Mouse (Mus musculus) heart, adult 8-10 months (tissue): ENCODE results near the gene Gbx2. TPM values are rescaled to one million over a fixed set of nuclear protein-coding genes. Genes with fewer than 3 reads are reported as not detected.

Experiments used
- DNase-seq: peaks from one replicate; pipeline ENCODE4 v3.0.0; 2022; ENCODE audit warnings: low spot score
- total RNA-seq, 4 experiments: library from RNA; stranded (reverse); gene quantifications; 2 replicates each; pipeline ENCODE4 v1.2.4; 2022

The Gbx2 gene
- under 1 TPM in 1 of 4 experiments, not detected in 3; 0.22 TPM for total RNA-seq

- no peak for DNase-seq
These were observed at the start of gene Gbx2 for GRCm38 (mm10) chr1:89931120-89931519. Gene Gbx2, minus strand, starts transcription at chr1:89931179.

- no peak for DNase-seq
These were observed 46.3 kb upstream of the Gbx2 start for GRCm38 (mm10) chr1:89977261-89977660.

DNA sequence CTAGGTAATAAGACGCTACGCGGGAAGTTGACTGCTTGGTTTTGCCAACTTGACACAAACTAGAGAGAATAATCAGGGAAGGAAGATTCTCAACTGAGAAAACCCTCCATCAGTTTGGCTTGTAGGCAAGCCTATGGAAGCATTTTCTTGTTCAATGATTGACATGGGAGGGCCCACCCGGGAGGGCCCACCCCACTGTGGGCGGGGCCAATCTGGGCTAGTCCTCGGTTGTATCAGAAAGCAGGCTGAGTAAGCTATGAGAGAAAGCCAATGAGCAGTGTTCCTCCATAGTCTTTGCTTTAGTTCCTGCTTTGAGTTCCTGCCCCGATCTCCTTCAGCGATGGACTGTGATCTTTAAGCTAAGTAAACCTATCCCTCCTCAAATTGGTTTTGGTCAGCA, 45.4 kb upstream of the Gbx2 start:
- no peak for DNase-seq

DNA sequence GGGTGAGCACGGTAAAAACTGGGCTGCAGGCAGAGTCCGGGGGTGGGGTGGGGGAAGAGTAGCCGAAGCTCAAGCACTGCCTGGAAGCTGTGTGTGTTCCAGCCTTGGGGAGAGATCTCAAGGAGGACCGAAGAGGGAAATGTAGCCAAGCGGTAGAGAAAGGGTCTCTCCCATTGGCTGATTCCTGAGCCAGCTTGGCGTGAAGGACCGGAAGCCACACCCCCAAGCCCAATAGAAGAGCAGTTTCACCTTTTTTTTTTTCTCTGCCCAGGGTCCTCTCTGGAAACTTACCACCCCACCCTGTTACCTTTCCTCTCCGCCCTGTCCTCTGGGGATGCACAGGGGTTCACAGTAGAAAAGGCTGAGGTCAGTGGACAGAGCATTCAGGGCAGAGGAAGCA, 43.6 kb upstream of the Gbx2 start:
- no peak for DNase-seq

- DNase-seq, result no peak
These were observed 40.9 kb upstream of the Gbx2 start for GRCm38 (mm10) chr1:89971848-89972247.

GRCm38 (mm10) chr1:89969714-89970110, 38.7 kb upstream of the Gbx2 start:
- no peak for DNase-seq

- DNase-seq, result no peak
These were observed 38.2 kb upstream of the Gbx2 start for GRCm38 (mm10) chr1:89969072-89969713.

DNA sequence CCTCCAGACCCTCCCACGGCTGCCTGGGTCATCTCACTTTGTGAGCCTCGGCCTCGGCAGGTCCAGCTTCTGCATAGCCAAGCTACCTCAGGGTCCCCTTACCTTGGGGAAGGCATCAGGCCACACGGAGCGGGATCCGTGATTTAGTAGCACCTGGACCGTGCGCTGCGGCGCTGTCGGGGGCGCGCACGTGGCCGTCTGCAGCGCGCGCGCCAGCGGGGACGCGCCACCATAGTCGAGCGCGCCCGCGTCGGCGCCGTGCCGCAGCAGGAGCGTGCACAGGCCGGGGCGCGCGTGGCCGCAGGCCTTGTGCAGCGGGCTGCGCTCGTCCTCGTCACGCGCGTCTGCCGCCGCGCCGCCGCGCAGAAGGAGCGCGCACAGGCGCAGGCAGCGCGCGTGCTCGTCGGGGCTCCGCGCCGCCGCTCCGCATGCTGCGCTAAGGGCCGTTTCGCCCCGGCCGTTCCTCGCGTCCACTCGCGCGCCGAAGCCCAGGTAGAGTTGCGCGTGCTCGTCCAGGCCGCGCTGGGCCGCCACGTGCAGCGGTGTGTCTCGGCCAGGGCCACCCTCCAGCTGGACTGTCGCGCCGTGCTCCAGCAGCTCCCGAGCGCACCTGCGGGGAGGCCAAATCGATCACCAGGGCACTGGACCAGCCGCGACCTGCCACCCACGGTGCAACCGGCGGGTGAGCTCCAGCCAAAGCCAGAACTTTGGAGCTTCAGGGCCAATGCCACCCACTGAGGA, 37.3 kb upstream of the Gbx2 start:
- no peak for DNase-seq

- no peak for DNase-seq
These were observed 36.6 kb upstream of the Gbx2 start for GRCm38 (mm10) chr1:89967585-89967984.

- DNase-seq, result no peak
These were observed 33.4 kb upstream of the Gbx2 start for GRCm38 (mm10) chr1:89964426-89964825.

DNA sequence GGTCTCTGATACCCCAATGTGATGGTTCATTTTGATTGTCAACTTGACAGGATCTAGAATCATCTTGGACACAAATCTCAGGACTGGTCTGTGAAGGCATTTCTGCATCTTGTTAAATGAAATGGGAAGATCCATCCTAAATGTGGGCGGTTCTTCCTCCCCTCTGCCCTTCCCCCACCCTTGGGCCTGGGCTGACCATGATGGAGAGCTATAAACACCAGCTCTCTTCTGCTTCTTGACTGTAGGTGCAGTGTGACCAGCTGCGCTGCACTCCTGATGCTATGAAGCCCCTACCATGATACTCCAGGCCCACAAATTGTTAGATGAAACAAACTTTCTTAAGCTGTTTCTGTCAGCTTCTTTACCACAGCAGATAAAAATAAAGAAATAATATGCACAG, 32.3 kb upstream of the Gbx2 start:
- DNase-seq, result no peak

- no peak for DNase-seq
These were observed 31.1 kb upstream of the Gbx2 start for GRCm38 (mm10) chr1:89962092-89962491.

- DNase-seq, result no peak
These were observed 28.4 kb upstream of the Gbx2 start for GRCm38 (mm10) chr1:89959393-89959792.

DNA sequence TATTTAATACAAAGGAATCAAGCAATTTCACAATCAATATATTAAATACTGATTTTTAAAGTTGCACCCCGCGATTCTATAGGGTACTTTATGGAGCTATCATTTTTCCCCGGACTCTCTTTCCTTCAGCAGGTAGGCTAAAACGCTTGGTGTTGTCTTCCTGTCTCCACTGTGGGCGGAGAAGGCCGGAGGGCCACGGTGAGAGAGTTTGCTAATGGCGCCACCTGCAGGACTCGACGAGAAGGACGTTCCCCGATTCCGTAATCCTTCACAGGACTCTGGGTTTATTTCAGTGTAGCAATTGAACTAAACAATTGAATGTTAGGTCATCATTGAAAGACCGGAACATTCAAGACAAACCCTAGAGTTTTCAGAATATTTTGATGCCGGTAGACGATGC, 12.2 kb upstream of the Gbx2 start:
- peak; percentile 73 for DNase-seq

DNA sequence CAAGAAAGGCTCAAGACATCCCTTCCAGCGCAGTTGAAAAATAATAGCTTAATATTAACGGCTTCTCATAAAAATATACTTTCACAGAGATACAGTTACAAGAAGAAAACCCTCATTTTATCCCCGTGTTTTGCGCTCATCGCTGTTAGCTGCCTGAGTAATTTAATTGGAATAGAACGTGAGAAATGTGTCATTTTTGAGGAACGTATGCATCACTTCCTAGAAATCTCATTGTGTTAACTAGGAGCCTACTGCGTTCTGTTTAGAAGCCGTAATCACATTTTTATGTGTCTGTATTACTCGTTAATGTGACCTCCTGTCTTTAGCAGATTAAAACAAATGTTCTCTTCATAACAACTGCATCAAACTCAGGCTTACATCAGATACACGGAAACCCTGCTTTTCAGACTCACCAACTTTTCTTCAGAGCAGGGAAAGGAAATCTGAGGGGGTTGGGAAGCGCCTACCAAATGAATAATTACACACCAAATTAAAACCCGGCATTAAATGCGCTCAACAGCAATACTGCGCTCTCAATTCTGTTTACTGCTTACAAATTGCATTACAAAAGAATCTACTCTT, 11.5 kb upstream of the Gbx2 start:
- DNase-seq, result no peak

GRCm38 (mm10) chr1:89941701-89942381, 10.9 kb upstream of the Gbx2 start:
- DNase-seq, result no peak

DNA sequence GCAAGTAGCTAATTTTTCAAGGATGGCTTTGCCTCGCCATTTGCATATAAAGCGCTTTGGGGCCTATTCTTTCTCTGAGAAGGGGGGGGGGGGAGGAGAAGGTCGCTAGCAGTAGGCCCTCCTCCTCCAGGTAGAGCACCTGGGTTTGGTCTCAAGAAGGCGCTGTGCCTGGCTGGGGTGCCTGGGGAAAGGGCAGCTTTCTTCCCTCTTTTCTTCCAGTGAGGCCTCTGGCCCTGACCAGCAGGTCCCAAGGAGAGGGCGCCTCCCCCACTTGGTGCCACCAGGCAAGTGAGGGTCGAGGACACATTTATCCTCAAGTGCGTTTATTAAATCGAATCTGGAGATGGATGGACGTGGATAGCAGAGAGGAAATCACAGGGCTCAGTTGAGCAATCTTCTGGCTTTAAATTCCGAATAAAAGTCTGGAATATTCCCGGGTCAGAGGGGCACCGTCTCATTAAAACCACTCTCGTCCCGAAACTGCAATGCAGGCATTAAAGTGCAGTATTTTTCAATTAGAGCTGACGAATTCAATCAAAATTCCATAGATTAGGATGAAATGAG, 10.1 kb upstream of the Gbx2 start:
- no peak for DNase-seq

DNA sequence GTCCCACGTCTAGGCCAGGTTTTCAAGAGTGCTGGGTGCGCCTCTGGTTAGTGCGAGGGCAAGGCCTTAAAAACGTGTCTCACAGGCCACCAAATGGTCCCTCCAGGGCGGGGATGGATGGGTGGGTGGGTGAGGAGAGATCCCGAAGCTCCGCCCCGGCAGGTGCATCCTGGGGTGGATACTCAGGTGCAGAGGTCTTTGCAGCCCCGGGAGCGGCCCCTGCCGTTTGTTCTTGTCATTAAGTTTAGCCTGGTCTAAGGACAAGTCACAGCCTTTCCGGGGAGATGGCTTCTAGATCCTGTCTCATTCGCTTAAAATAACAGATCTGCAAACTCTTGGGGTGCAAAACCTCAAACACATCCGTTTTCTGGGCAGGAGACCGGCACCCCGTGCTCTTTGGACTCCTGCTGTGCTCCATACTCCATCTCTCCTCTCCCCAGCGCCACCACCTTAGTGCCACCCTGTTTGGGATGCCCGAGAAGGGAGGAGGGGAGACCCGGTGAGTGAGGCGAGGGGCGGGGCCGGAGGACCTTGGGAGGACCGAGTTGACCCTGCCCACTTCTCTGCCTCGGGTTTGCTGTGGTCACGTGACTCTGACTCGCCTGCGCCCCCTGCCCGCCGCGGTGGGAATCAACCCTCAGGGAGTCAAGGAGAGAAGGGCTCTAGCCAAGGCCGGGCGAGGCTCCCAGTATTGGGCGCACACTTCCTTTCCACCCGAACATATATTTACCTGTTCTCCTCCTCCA, 9.2 kb upstream of the Gbx2 start:
- peak; percentile 53 for DNase-seq

DNA sequence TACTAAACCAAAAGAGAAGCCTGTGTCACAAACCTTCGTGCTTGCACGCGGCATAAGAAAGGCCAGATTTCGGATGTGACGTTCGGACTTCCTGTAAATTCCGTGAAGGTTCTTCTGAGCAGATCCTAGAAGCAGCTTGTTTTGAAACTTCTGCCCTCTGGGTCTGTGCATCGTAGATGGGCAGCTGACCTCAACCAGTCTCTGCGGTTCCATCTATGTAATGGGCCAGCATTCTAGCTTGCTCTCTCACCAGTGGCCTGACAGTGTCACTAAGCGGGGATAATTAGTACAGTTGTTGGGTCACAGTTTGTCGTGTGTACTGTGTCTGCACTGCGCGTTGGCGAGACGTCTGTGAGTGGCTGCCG, 8.6 kb upstream of the Gbx2 start:
- no peak for DNase-seq

- DNase-seq, result no peak
These were observed 8.1 kb upstream of the Gbx2 start for GRCm38 (mm10) chr1:89938884-89939595.
